Mouse (Mus musculus) hindbrain, postnatal 0 days (tissue): ENCODE data around the gene Rft1. TPM values are rescaled to one million over a fixed set of nuclear protein-coding genes. Genes with fewer than 3 reads are reported as not detected.

Experiments
- ATAC-seq: fragments of 200-750 bp; cut with Nextera tagmentation; 2 replicates; pipeline ENCODE4 v1.8.0; 2017; ENCODE audit warnings: mild to moderate bottlenecking, moderate TSS enrichment, moderate library complexity
- DNase-seq: peaks from one replicate; pipeline ENCODE4 v3.0.0-alpha.2; 2015; ENCODE audit warnings: low spot score
- H3K27ac ChIP-seq: fragments of 300-500 bp; sonication (generic); 2 replicates; pipeline ENCODE4 v1.5.1; 2014; ENCODE audit warnings: mild to moderate bottlenecking
- H3K27me3 ChIP-seq: fragments of 300-500 bp; sonication (generic); 2 replicates; pipeline ENCODE4 v1.6.1; 2014; ENCODE audit warnings: low read length, mixed read lengths; ENCODE audit not compliant: insufficient read depth
- H3K36me3 ChIP-seq: fragments of 300-500 bp; sonication (generic); 2 replicates; pipeline ENCODE4 v1.6.1; 2014; ENCODE audit warnings: low read length, mixed read lengths; ENCODE audit not compliant: insufficient read depth
- H3K4me1 ChIP-seq: fragments of 300-500 bp; sonication (generic); 2 replicates; pipeline ENCODE4 v1.6.1; 2014; ENCODE audit warnings: antibody characterized with exemption, low read length, mixed read lengths; ENCODE audit not compliant: insufficient read depth
- H3K4me2 ChIP-seq: fragments of 300-500 bp; sonication (generic); 2 replicates; pipeline ENCODE4 v1.6.1; 2014; ENCODE audit warnings: low read depth, mild to moderate bottlenecking, low read length, moderate library complexity, mixed read lengths
- H3K4me3 ChIP-seq: fragments of 300-500 bp; sonication (generic); 2 replicates; pipeline ENCODE4 v1.5.1; 2014; ENCODE audit warnings: low read length
- H3K9ac ChIP-seq: fragments of 300-500 bp; sonication (generic); replicated peaks from 2 replicates; pipeline ENCODE4 v1.6.1; 2014; ENCODE audit warnings: mild to moderate bottlenecking, low read length, moderate library complexity, mixed read lengths
- H3K9me3 ChIP-seq: fragments of 300-500 bp; sonication (generic); 2 replicates; pipeline ENCODE4 v1.6.1; 2016; ENCODE audit warnings: low read length, mixed read lengths
- CTCF ChIP-seq: IDR thresholded peaks from 2 replicates; pipeline ENCODE4 v1.5.1; 2016; ENCODE audit warnings: antibody characterized with exemption, control low read depth, low read depth
- WGBS: fragments of 180-500 bp; shearing (Covaris S2); extraction: QIAGEN DNeasy Blood & Tissue Kit; methylation state at CpG from one replicate; pipeline ENCODE4 v1.1.7; 2014; 5-methylcytosine and 5-hydroxymethylcytosine counted together
- polyA plus RNA-seq: library from polyadenylated mRNA; unstranded; fragments of >200 nt; fragmentation: Nextera tagmentation; extraction: Ambion mirVana; gene quantifications from 2 replicates; pipeline ENCODE4 v1.2.1, GENCODE M21; 2015
- total RNA-seq: library from RNA; depleted of rRNA; stranded (reverse); fragments of >200 nt; gene quantifications from 2 replicates; pipeline ENCODE4 v1.2.3, GENCODE M21; 2014

Gene Rft1
- total and polyA plus RNA-seq, 2 experiments from 2014 or later: 10.1 to 18.2 TPM

DNA sequence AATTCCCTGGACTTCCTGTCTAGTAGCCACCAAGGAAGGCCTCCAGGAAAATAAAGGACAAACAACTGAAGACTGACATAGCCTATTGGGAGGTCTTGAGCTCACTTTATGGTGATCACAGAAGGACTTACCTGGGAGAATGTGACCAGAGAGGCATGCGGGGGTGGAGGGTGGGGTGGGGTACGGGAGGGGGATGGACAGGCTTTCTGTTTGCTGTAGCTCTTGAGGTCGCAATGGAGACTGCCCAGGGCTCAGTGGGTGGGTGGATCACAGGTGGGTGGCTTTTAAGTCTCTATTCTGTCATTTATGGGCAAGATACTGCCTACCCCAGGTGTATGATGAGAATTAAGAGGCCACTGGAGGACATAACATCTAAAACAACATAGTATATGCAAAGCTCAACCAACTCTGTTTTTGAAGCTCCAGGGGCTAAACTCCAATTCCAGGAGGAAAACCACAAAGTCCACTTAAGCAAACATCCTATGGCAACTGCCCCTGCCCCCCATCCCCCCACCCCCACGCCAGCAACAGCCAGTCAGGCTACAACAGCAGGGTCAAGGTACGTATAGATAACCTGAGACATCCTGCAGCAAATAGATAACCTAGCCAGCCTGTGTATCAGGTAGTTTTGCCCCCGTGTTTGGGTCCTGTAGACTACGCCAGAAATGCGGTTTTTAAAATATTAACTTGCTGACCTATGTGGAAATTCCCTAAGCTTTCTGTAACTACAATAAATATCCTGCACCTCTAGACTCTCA lies 50.1 kb downstream of the Rft1 start:
- ATAC-seq (no peak), DNase-seq (no peak)
- no peak for TF ChIP-seq CTCF
- no peaks in the 10 kb centered on the region for H3K36me3 ChIP-seq
- no peaks in the 10 kb centered on the region for H3K27me3 ChIP-seq
- H3K4me1 ChIP-seq: no peaks in the 10 kb centered on the region
- no peak overlapping the region for H3K9ac ChIP-seq
- H3K4me3 ChIP-seq: no peak overlapping the region
- no peak overlapping the region for H3K27ac ChIP-seq
- H3K9me3 ChIP-seq: no peaks in the 10 kb centered on the region
- 87% methylated on average over 8 of the region's 8 CpGs for WGBS
- H3K4me2 ChIP-seq: no peak overlapping the region

DNA sequence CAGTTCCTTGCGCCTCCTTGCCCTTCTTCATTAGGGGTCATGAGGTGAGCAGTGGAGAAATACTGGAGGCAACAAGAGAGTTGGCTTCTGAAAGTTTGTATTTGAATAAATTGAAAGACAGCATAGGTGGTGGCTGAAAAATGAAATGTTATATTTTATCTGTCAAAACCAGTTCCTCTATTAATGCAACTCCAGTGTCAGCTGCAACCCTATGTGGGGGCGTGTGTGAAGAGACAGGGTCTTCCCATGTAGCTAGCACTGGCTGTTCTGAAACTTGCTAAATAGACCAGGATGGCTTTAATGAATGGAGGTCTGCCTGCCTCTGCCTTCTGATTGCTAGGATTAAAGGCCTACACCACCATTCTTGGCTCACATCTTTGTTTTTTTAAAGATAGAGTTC lies 57.7 kb downstream of the Rft1 start:
- Histone ChIP-seq H3K27me3 (no peaks in the 10 kb centered on the region), H3K9ac (no peak overlapping the region), H3K36me3 (no peaks in the 10 kb centered on the region), H3K4me3 (no peak overlapping the region), H3K4me2 (no peak overlapping the region), H3K9me3 (no peaks in the 10 kb centered on the region), H3K27ac (no peak overlapping the region), H3K4me1 (no peaks in the 10 kb centered on the region)
- 94% methylated on average over 2 of the region's 2 CpGs for WGBS
- DNase-seq (no peak), ATAC-seq (no peak)
- TF ChIP-seq CTCF: no peak

DNA sequence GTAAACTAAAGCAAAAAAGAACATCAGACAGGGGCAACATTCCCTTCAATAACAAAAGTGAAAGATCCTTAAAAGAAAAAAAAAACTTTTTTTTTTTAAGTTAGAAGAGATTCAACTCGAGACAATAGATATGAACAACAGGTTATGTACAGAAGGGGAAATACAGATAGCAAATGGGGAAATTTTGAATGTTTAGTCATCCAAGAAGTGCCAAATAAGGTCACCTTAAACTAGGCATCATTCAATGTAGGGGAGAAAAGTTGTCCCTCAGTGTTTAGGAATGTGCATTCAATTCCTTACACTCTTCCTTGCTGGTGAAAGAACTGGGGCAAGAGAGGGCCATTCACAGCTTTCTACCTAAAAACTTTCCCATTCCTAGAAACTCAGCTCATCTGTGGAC lies 59.6 kb downstream of the Rft1 start:
- Histone ChIP-seq H3K9me3 (no peaks in the 10 kb centered on the region), H3K4me3 (no peak overlapping the region), H3K9ac (no peak overlapping the region), H3K27ac (no peak overlapping the region), H3K27me3 (no peaks in the 10 kb centered on the region), H3K4me1 (no peaks in the 10 kb centered on the region), H3K4me2 (no peak overlapping the region), H3K36me3 (no peaks in the 10 kb centered on the region)
- ATAC-seq: no peak
- no peak for DNase-seq
- 83% methylated on average over 1 of the region's 1 CpGs for WGBS
- TF ChIP-seq CTCF: no peak

DNA sequence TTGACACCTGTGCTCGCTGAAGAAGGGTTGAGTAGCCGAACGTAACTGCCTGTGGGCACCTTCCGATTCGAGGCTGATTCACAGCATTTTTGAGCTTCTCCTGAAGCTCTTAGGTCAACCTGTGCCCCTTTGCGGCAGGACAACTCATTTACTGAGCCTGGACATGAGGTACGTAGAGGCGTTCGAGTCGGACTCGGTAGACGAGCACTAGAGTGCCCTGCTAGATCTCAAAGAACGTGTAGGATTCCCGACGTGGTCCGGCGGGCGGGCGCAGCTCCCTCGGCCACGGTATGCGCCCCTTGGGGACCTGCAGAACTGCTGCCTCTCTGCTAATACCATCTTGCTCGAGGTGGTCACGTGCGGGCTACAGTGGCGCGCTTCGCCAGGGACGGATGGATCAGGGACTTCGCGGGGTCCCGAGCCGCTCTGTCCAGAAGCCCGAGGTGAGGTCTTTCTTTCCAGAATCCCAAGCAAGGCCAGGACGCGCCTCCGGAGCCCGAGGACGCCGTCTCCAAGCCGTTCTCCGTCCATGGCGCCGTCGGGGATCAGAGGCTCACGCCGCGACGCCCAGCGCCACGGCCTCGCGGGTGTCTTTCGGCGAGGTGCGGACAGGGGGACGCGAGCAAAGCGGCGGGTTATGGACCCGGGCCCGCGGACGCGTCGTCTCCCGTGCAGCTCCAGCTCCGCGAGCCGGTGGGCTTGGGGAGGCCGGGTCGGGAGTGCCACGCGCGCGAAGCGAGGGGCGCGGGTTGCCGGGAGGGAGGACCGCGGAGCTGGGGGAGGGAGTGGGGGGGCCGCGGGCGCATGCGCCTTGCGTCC lies 60.8 kb downstream of the Rft1 start, which contains the start of gene Sfmbt1:
Gene Sfmbt1 (plus strand): TSS at position 51 of the 819 bp plus-strand sequence.
- WGBS: 2% methylated on average over 81 of the region's 87 CpGs
- TF ChIP-seq CTCF: no peak

GRCm38 (mm10) chr14:30715618-30716050 lies 61.5 kb downstream of the Rft1 start:
- Histone ChIP-seq H3K4me3 (peak overlapping the region; percentile 95), H3K4me1 (no peaks in the 10 kb centered on the region), H3K9me3 (no peaks in the 10 kb centered on the region), H3K4me2 (peak overlapping the region; percentile 76), H3K27me3 (no peaks in the 10 kb centered on the region), H3K36me3 (no peaks in the 10 kb centered on the region), H3K9ac (peak overlapping the region; percentile 89), H3K27ac (peak overlapping the region; percentile 85)
- ATAC-seq: peak; percentile 88
- WGBS: under 1% methylated on average over 59 of the region's 68 CpGs
- DNase-seq: peak; percentile 93
- TF ChIP-seq CTCF: no peak

More for the DNA sequence above, 60.8 kb downstream of the Rft1 start, which contains the start of gene Sfmbt1:
- ATAC-seq: peak; percentile 77
- H3K27ac ChIP-seq: peak within 1 kb of the TSS; percentile 85
- no peaks in the 10 kb centered on the region for H3K9me3 ChIP-seq
- peak within 1 kb of the TSS; percentile 89 for H3K9ac ChIP-seq
- peak within 1 kb of the TSS; percentile 76 for H3K4me2 ChIP-seq
- H3K4me1 ChIP-seq: no peaks in the 10 kb centered on the region
- no peaks in the 10 kb centered on the region for H3K27me3 ChIP-seq
- peak; percentile 40 for DNase-seq
- H3K4me3 ChIP-seq: peak within 1 kb of the TSS; percentile 95
- no peaks in the 10 kb centered on the region for H3K36me3 ChIP-seq

GRCm38 (mm10) chr14:30716051-30716952 lies 62.1 kb downstream of the Rft1 start:
- H3K4me1 ChIP-seq: no peaks in the 10 kb centered on the region
- H3K9ac ChIP-seq: peak overlapping the region; percentile 89
- peak overlapping the region; percentile 85 for H3K27ac ChIP-seq
- ATAC-seq: peak; percentile 59
- H3K27me3 ChIP-seq: no peaks in the 10 kb centered on the region
- TF ChIP-seq CTCF: no peak
- H3K4me3 ChIP-seq: peak overlapping the region; percentile 95
- peak; percentile 84 for DNase-seq
- under 1% methylated on average over 79 of the region's 106 CpGs for whole genome bisulfite sequencing
- no peaks in the 10 kb centered on the region for H3K9me3 ChIP-seq
- H3K4me2 ChIP-seq: peak overlapping the region; percentile 76
- H3K36me3 ChIP-seq: no peaks in the 10 kb centered on the region
